Mouse (Mus musculus) heart, embryonic 16.5 days (tissue): ENCODE data around the gene Amhr2. TPM values are rescaled to one million over a fixed set of nuclear protein-coding genes. Genes with fewer than 3 reads are reported as not detected.
A peak's percentile ranks its signal among the peaks of the same experiment; 100 is the strongest.

ENCODE experiments used
- ATAC-seq: fragments of 200-750 bp; cut with Nextera tagmentation; replicated peaks from 2 replicates; pipeline ENCODE4 v1.8.0; 2017; ENCODE audit warnings: moderate number of reproducible peaks; ENCODE audit not compliant: insufficient read depth, low FRiP score; ENCODE audit errors: extremely low read depth
- H3K27ac ChIP-seq: fragments of 300-500 bp; sonication (generic); 2 replicates; pipeline ENCODE4 v1.5.1; 2014; ENCODE audit warnings: mild to moderate bottlenecking, low read length, control low read depth, moderate library complexity
- H3K27me3 ChIP-seq: fragments of 300-500 bp; sonication (generic); 2 replicates; pipeline ENCODE4 v1.6.1; 2014; ENCODE audit warnings: low read length, mixed read lengths; ENCODE audit not compliant: control insufficient read depth, insufficient read depth
- H3K36me3 ChIP-seq: fragments of 300-500 bp; sonication (generic); 2 replicates; pipeline ENCODE4 v1.6.1; 2014; ENCODE audit not compliant: control insufficient read depth, insufficient read depth
- H3K4me1 ChIP-seq: fragments of 300-500 bp; sonication (generic); 2 replicates; pipeline ENCODE4 v1.6.1; 2014; ENCODE audit warnings: low read length, mixed read lengths; ENCODE audit not compliant: control insufficient read depth, insufficient read depth
- H3K4me2 ChIP-seq: fragments of 300-500 bp; sonication (generic); 2 replicates; pipeline ENCODE4 v1.6.1; 2014; ENCODE audit warnings: low read depth, mild to moderate bottlenecking, control low read depth, low read length
- H3K4me3 ChIP-seq: fragments of 300-500 bp; sonication (generic); 2 replicates; pipeline ENCODE4 v1.5.1; 2014; ENCODE audit warnings: mild to moderate bottlenecking, control low read depth, low read length
- H3K9ac ChIP-seq: fragments of 300-500 bp; sonication (generic); 2 replicates; pipeline ENCODE4 v1.6.1; 2014; ENCODE audit warnings: low read length, control low read depth
- H3K9me3 ChIP-seq: fragments of 300-500 bp; sonication (generic); replicated peaks from 2 replicates; pipeline ENCODE4 v1.6.1; 2016; ENCODE audit warnings: low read length; ENCODE audit not compliant: control insufficient read depth
- WGBS: fragments of 180-500 bp; shearing (Covaris S2); extraction: QIAGEN DNeasy Blood & Tissue Kit; methylation state at CpG from one replicate; pipeline ENCODE4 v1.1.7; 2014; 5-methylcytosine and 5-hydroxymethylcytosine counted together
- polyA plus RNA-seq: library from polyadenylated mRNA; unstranded; fragments of >200 nt; fragmentation: Nextera tagmentation; extraction: Ambion mirVana; gene quantifications from 2 replicates; pipeline ENCODE4 v1.2.1, GENCODE M21; 2015

Amhr2 gene
- polyA plus RNA-seq, 1 experiment from 2014 or later: 7.6 TPM

DNA sequence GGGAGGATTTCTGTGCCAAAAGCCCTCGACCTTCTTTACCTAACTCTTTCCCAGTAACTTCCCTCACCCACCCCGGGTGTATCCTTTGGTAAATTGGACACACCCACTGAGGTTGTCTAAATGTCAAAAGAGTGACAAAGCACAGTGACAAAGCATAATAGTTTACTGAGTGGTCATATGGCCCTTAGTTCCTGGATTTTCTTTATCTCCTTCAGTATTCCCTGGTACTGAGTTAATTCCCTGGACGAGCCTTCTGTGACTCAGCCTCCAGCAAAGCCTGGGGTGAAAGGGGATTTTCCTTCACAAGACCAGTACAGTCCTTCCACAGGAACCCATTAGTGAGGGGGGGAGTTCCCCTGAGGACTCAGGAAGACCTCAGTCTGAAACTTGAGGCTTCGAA, 15.8 kb downstream of the Amhr2 start:
- WGBS: 46% methylated on average over 4 of the region's 4 CpGs
- ATAC-seq: no peak
- Histone ChIP-seq H3K27ac (no peak overlapping the region), H3K4me2 (no peak overlapping the region; the same call in none of the 2 replicates), H3K27me3 (no peaks in the 10 kb centered on the region), H3K4me1 (peaks cover 18% of the 10 kb centered on the region), H3K9ac (peak overlapping the region; percentile 18; the same call in 1 of the 2 replicates), H3K36me3 (peaks cover 4% of the 10 kb centered on the region), H3K9me3 (no peaks in the 10 kb centered on the region), H3K4me3 (no peak overlapping the region)

DNA sequence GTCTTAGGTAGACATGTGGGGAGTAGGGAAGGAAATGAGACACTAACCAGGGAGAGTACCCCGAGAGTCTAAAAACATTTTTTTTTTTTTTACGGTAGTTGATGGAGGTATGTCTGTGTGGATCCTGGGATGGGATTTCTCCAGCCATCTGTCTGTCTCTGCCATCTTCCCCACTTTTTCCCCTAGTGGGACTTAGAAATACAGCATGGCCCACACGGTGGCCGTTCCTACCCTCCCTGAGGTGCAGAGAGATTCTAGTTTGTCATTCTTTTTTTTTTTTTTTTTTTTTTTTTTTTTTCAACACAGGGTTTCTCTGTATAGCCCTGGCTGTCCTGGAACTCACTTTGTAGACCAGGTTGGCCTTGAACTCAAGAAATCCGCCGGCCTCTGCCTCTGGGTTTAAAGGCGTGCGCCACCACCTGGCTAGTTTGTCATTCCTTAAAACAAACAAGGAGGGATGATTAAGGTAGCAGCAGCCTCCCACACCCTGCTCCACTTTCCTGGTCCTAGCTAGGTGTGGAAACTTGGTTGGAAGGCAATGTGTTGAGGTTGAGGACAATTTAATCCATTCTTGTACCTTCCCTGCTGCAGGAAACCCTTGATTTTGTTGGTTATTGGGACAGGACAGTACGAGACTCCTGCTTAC, 16.4 kb downstream of the Amhr2 start:
- Histone ChIP-seq H3K9me3 (no peaks in the 10 kb centered on the region), H3K27me3 (no peaks in the 10 kb centered on the region), H3K9ac (no peak overlapping the region), H3K4me1 (peaks cover 18% of the 10 kb centered on the region), H3K4me3 (no peak overlapping the region), H3K4me2 (no peak overlapping the region; the same call in none of the 2 replicates), H3K27ac (no peak overlapping the region), H3K36me3 (peaks cover 4% of the 10 kb centered on the region)
- no peak for ATAC-seq
- WGBS: 80% methylated on average over 9 of the region's 9 CpGs

DNA sequence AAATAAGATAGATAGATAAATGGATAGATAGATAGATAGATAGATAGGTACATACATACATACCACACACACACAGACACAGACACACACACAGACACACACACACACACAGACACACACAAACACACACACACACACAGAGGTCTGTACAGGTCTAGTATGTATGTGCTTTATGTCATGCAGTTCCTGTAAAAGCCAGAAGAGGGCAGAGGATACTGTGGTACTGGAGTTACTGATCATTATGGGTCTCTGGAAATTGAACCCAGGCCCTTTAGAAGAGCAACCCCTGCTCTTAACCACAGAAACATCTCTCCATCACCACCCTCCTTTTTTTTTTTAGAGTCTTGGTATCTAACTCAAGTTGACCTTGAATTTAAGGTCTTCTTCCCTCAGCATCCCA, 18.5 kb downstream of the Amhr2 start:
- H3K4me2 ChIP-seq: no peak overlapping the region
- peaks cover 14% of the 10 kb centered on the region for H3K4me1 ChIP-seq
- H3K4me3 ChIP-seq: no peak overlapping the region
- H3K27me3 ChIP-seq: no peaks in the 10 kb centered on the region
- H3K9me3 ChIP-seq: no peaks in the 10 kb centered on the region
- H3K36me3 ChIP-seq: peaks cover 7% of the 10 kb centered on the region
- H3K9ac ChIP-seq: no peak overlapping the region
- no peak overlapping the region for H3K27ac ChIP-seq
- no peak for ATAC-seq

DNA sequence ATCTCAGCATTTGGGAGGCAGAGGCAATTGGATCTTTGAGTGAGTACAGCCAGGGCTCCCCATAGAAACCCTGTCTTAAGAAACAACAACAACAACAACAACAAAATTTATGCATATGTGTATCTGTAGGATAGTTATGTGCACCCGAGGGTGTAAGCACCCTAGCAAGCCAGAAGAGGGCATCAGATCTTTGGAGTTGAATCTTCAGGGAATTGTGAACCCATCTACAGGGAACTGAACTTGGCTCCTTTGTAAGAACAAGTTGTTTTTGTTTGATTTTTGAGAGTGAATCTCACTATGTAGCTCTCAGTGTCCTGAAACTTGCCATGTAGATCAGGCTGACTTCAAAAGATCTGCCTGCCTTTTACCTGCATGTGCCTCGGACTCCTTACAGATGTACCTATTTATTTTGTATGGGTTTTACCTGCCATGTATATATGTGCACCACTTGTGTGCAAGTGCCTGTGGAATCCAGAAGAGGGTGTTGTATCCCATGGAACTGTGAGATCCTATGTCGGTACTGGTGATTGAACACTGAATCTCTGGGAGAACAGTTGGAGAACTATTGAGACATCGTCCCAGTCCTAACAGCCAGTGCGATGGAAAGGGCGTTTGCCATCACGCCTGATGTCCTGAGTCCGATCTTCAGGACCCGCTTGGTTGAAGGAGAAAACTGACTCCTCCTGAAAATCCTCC, 23.7 kb downstream of the Amhr2 start:
- Histone ChIP-seq H3K9ac (no peak overlapping the region), H3K4me1 (peaks cover 10% of the 10 kb centered on the region), H3K4me3 (no peak overlapping the region), H3K36me3 (peaks cover 3% of the 10 kb centered on the region; the same call in 1 of the 2 replicates), H3K4me2 (no peak overlapping the region), H3K27me3 (no peaks in the 10 kb centered on the region), H3K9me3 (no peaks in the 10 kb centered on the region), H3K27ac (no peak overlapping the region)
- WGBS: 95% methylated on average over 9 of the region's 9 CpGs
- no peak for ATAC-seq

DNA sequence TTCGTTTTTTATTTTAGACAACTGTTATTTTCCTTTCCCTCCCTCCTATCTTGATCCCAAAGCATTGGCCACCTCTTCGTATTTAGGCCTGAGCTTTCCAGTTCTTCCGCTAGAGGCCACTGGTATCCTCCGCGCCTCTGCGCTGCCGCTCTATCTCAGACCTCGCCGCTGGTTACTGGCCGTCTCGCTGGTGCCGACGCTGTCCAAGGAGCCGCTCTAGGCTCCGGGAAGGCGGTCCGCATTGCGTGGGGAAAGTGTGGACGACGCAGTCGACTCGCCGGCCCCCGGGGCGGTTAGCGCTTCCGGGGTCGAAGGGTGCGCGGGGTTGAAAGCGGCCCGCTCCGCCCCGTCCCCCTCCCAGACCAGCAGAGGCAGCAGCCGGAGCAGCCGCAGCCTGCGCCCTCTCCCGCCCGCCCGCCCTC, 25.0 kb downstream of the Amhr2 start, which contains the start of gene Pcbp2:
Gene Pcbp2, plus strand, starts transcription at position 357 of the 422 bp plus-strand sequence.
- H3K36me3 ChIP-seq: peaks cover 14% of the 10 kb centered on the region
- ATAC-seq: peak; percentile 99
- peaks cover 10% of the 10 kb centered on the region for H3K4me1 ChIP-seq
- H3K9me3 ChIP-seq: no peaks in the 10 kb centered on the region
- peak within 1 kb of the TSS; percentile 99 for H3K27ac ChIP-seq
- H3K4me2 ChIP-seq: peak within 1 kb of the TSS; percentile 81
- under 1% methylated on average over 33 of the region's 40 CpGs for WGBS
- H3K4me3 ChIP-seq: peak within 1 kb of the TSS; percentile 95
- no peaks in the 10 kb centered on the region for H3K27me3 ChIP-seq
- peak within 1 kb of the TSS; percentile 98 for H3K9ac ChIP-seq

DNA sequence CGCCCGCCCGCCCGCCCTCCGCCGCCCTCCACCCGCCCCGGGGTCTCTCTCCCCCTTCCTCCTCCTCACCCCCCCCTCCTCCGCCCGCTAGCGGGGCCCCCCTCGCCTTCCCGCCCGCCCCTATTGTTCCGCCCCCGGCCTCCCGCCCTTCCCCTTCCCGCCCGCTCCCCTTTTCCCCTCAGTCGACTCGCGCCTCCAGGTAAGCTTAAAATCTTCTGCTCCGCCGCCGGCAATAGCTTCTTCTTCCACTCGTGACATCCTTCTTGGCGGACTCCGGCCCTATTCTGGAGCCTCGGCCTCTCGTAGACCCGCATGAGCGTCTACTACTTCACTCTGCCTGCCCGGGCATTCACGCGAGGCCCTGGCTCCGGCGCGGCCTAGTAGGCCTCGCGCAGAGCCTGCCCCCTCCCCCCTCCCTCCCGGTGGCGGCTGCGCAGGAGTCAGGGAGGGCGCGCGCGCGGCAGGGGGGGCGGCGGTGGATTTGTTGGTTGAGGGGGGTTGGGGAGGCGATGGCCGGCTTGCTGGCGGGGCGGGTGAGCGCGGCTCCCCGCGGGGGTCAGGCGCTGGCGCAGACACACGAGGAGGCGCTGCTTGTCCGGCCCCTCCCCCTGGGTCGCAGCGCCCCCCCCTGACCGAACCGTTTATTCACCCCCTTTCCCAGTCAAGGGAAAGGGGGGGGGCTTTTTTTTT, 25.6 kb downstream of the Amhr2 start:
- Histone ChIP-seq H3K36me3 (peaks cover 19% of the 10 kb centered on the region), H3K4me1 (peaks cover 10% of the 10 kb centered on the region), H3K9ac (peak overlapping the region; percentile 98), H3K9me3 (no peaks in the 10 kb centered on the region), H3K27me3 (no peaks in the 10 kb centered on the region), H3K4me2 (peak overlapping the region; percentile 81), H3K4me3 (peak overlapping the region; percentile 95), H3K27ac (peak overlapping the region; percentile 99)
- WGBS: under 1% methylated on average over 28 of the region's 67 CpGs
- peak; percentile 67 for ATAC-seq

DNA sequence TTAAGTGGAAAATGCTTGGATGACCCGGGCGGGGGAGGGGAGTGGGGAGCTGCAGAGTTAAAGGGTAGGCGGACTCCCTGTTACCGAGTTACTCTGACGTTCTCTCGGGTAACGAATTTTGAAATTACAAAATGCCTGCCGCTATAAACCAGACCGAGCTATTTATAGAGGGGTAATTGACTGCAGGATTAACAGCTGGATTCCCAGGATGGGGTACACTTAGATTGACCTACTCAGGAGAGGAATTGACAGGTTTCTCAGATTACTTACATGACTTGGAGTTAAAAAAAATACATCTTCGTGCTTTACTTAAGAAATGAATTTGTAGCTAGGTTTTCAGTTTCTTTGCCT, 26.1 kb downstream of the Amhr2 start:
- 0% methylated on average over 10 of the region's 10 CpGs for WGBS
- Histone ChIP-seq H3K27me3 (no peaks in the 10 kb centered on the region), H3K9ac (peak overlapping the region; percentile 98), H3K36me3 (peaks cover 24% of the 10 kb centered on the region), H3K27ac (peak overlapping the region; percentile 99), H3K4me3 (peak overlapping the region; percentile 95), H3K4me1 (peaks cover 10% of the 10 kb centered on the region), H3K4me2 (peak overlapping the region; percentile 81), H3K9me3 (no peaks in the 10 kb centered on the region)
- ATAC-seq: peak; percentile 1; the same call in 1 of the 2 replicates

DNA sequence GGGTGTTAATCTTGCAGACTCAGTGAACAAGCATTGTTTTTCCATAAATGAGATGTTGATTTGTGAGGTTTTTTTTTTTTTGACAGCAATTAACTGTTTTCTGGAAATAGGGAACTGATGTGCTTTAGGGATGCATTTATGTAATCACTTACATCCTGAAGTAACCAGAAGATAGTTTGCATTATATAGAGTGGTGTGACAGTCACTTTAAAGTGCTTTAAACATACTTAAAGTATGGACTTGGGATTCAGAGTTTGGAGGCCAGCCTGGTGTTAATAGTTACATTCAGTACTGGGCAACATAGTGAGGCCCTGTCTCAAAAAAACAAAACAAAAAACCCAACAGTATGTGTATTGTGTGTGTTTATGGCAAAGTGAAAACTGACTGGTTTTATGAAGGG, 26.6 kb downstream of the Amhr2 start:
- peak overlapping the region; percentile 98 for H3K9ac ChIP-seq
- peaks cover 27% of the 10 kb centered on the region for H3K36me3 ChIP-seq
- peaks cover 10% of the 10 kb centered on the region for H3K4me1 ChIP-seq
- H3K9me3 ChIP-seq: no peaks in the 10 kb centered on the region
- no peak overlapping the region for H3K27ac ChIP-seq
- peak overlapping the region; percentile 95 for H3K4me3 ChIP-seq
- peak overlapping the region; percentile 81 for H3K4me2 ChIP-seq
- ATAC-seq: no peak
- no peaks in the 10 kb centered on the region for H3K27me3 ChIP-seq

DNA sequence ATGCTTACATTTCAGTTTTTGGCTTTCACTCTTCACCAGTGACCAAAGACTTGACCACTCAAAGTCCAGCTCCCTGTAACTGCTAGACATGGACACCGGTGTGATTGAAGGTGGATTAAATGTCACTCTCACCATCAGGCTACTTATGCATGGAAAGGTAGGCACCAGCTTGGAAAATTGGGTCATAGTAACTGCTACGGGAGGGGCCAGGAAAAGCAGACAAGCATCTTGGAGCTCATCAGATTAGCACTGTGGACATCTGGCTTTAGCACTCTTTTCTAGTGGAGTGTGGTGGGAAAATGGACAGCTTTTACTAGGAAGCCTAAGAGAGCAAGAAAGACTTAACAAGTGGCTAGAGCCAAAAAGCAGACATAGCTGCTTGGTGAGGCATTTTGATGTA, 28.1 kb downstream of the Amhr2 start:
- Histone ChIP-seq H3K4me2 (no peak overlapping the region; the same call in 1 of the 2 replicates), H3K27me3 (no peaks in the 10 kb centered on the region), H3K9me3 (no peaks in the 10 kb centered on the region), H3K9ac (no peak overlapping the region), H3K27ac (no peak overlapping the region), H3K4me1 (peaks cover 10% of the 10 kb centered on the region), H3K36me3 (peaks cover 38% of the 10 kb centered on the region), H3K4me3 (no peak overlapping the region)
- WGBS: 48% methylated on average over 2 of the region's 2 CpGs
- ATAC-seq: no peak
